Mouse (Mus musculus): Measurements from ENCODE around the gene Ddi2.
"Not testable (repeated sequence)": the region's sequence is repeated elsewhere in the genome, so short reads cannot be mapped to it uniquely, and the experiment has no call there.

The Ddi2 gene

GRCm38 (mm10) chr4:141722731-141723672, at the start of gene Ddi2:
TSS of gene Ddi2 (minus strand) at chr4:141723419.
- DNase-seq (ENCODE audit: low spot score) = peak; percentile 66

- not testable (repeated sequence) for DNase-seq (ENCODE audit: low spot score)
These were observed 49.8 kb upstream of the Ddi2 start for GRCm38 (mm10) chr4:141773019-141773418.

GRCm38 (mm10) chr4:141771823-141772222, 48.6 kb upstream of the Ddi2 start:
- no peak for DNase-seq (ENCODE audit: low spot score)

- DNase-seq (ENCODE audit: low spot score) = no peak
These were observed 46.4 kb upstream of the Ddi2 start for GRCm38 (mm10) chr4:141769501-141770160.

GRCm38 (mm10) chr4:141767353-141768036, 44.3 kb upstream of the Ddi2 start:
- DNase-seq (ENCODE audit: low spot score) = no peak

GRCm38 (mm10) chr4:141766668-141767352, 43.6 kb upstream of the Ddi2 start:
- no peak for DNase-seq (ENCODE audit: low spot score)

- no peak for DNase-seq (ENCODE audit: low spot score)
These were observed 43.1 kb upstream of the Ddi2 start for GRCm38 (mm10) chr4:141766316-141766667.

- DNase-seq (ENCODE audit: low spot score) = no peak
These were observed 41.8 kb upstream of the Ddi2 start for GRCm38 (mm10) chr4:141765008-141765407.

GRCm38 (mm10) chr4:141763476-141763875, 40.3 kb upstream of the Ddi2 start:
- no peak for DNase-seq (ENCODE audit: low spot score)

GRCm38 (mm10) chr4:141762102-141762598, 38.9 kb upstream of the Ddi2 start:
- no peak for DNase-seq (ENCODE audit: low spot score)

- no peak for DNase-seq (ENCODE audit: low spot score)
These were observed 37.7 kb upstream of the Ddi2 start for GRCm38 (mm10) chr4:141760942-141761341.

- DNase-seq (ENCODE audit: low spot score) = no peak
These were observed 35.8 kb upstream of the Ddi2 start for GRCm38 (mm10) chr4:141758874-141759542.

- no peak for DNase-seq (ENCODE audit: low spot score)
These were observed 33.9 kb upstream of the Ddi2 start for GRCm38 (mm10) chr4:141757124-141757523.

- no peak for DNase-seq (ENCODE audit: low spot score)
These were observed 32.2 kb upstream of the Ddi2 start for GRCm38 (mm10) chr4:141755375-141755930.

GRCm38 (mm10) chr4:141752076-141752421, 28.8 kb upstream of the Ddi2 start:
- DNase-seq (ENCODE audit: low spot score) = no peak

- DNase-seq (ENCODE audit: low spot score) = no peak
These were observed 28.3 kb upstream of the Ddi2 start for GRCm38 (mm10) chr4:141751419-141752075.

- no peak for DNase-seq (ENCODE audit: low spot score)
These were observed 27.6 kb upstream of the Ddi2 start for GRCm38 (mm10) chr4:141750826-141751225.

GRCm38 (mm10) chr4:141749557-141749956, 26.3 kb upstream of the Ddi2 start:
- DNase-seq (ENCODE audit: low spot score) = no peak

- no peak for DNase-seq (ENCODE audit: low spot score)
These were observed 23.5 kb upstream of the Ddi2 start, which contains the start of gene Agmat for GRCm38 (mm10) chr4:141746578-141747346. TSS of gene Agmat (plus strand) at chr4:141746672.

- DNase-seq (ENCODE audit: low spot score) = no peak
These were observed 19.2 kb upstream of the Ddi2 start for GRCm38 (mm10) chr4:141742381-141742780.
